Mouse (Mus musculus) forebrain, postnatal 0 days (tissue): ENCODE data around the gene Reck. TPM values are rescaled to one million over a fixed set of nuclear protein-coding genes. Genes with fewer than 3 reads are reported as not detected.

Source experiments
- ATAC-seq: fragments of 200-750 bp; cut with Nextera tagmentation; 2 replicates; pipeline ENCODE4 v1.8.0; 2017; ENCODE audit warnings: mild to moderate bottlenecking, moderate library complexity
- DNase-seq: peaks from one replicate; pipeline ENCODE4 v3.0.0-alpha.2; 2015
- H3K27ac ChIP-seq: fragments of 300-500 bp; sonication (generic); 2 replicates; pipeline ENCODE4 v1.5.1; 2014; ENCODE audit warnings: low read depth, mild to moderate bottlenecking, antibody characterized with exemption, low read length, moderate library complexity, mixed read lengths
- H3K27me3 ChIP-seq: fragments of 300-500 bp; sonication (generic); 2 replicates; pipeline ENCODE4 v1.6.1; 2014; ENCODE audit warnings: mild to moderate bottlenecking, low read length, mixed read lengths; ENCODE audit not compliant: insufficient read depth
- H3K36me3 ChIP-seq: fragments of 300-500 bp; sonication (generic); 2 replicates; pipeline ENCODE4 v1.6.1; 2014; ENCODE audit warnings: mild to moderate bottlenecking, moderate library complexity; ENCODE audit not compliant: insufficient read depth
- H3K4me1 ChIP-seq: fragments of 300-500 bp; sonication (generic); 2 replicates; pipeline ENCODE4 v1.6.1; 2014; ENCODE audit warnings: antibody characterized with exemption; ENCODE audit not compliant: insufficient read depth
- H3K4me2 ChIP-seq: fragments of 300-500 bp; sonication (generic); 2 replicates; pipeline ENCODE4 v1.6.1; 2014; ENCODE audit warnings: low read depth, mild to moderate bottlenecking, moderate library complexity
- H3K4me3 ChIP-seq: fragments of 300-500 bp; sonication (generic); 2 replicates; pipeline ENCODE4 v1.5.1; 2014; ENCODE audit warnings: low read depth, low read length, mixed read lengths
- H3K9ac ChIP-seq: fragments of 300-500 bp; sonication (generic); 2 replicates; pipeline ENCODE4 v1.6.1; 2014; ENCODE audit warnings: mild to moderate bottlenecking
- H3K9me3 ChIP-seq: fragments of 300-500 bp; sonication (generic); 2 replicates; pipeline ENCODE4 v1.6.1; 2016; ENCODE audit warnings: low read length
- CTCF ChIP-seq: sonication (generic); IDR thresholded peaks from 2 replicates; pipeline ENCODE4 v1.5.1; 2016; ENCODE audit warnings: antibody characterized with exemption, control low read depth, low read depth
- WGBS: fragments of 180-500 bp; shearing (Covaris S2); extraction: QIAGEN DNeasy Blood & Tissue Kit; methylation state at CpG from one replicate; pipeline ENCODE4 v1.1.7; 2014; 5-methylcytosine and 5-hydroxymethylcytosine counted together
- polyA plus RNA-seq: library from polyadenylated mRNA; unstranded; fragments of >200 nt; fragmentation: Nextera tagmentation; extraction: Ambion mirVana; gene quantifications from 2 replicates; pipeline ENCODE4 v1.2.1, GENCODE M21; 2015
- total RNA-seq: library from RNA; depleted of rRNA; stranded (reverse); fragments of >200 nt; gene quantifications from 2 replicates; pipeline ENCODE4 v1.2.3, GENCODE M21; 2014

The Reck gene
- total and polyA plus RNA-seq, 2 experiments from 2014 or later, result 2.8 to 6.5 TPM

DNA sequence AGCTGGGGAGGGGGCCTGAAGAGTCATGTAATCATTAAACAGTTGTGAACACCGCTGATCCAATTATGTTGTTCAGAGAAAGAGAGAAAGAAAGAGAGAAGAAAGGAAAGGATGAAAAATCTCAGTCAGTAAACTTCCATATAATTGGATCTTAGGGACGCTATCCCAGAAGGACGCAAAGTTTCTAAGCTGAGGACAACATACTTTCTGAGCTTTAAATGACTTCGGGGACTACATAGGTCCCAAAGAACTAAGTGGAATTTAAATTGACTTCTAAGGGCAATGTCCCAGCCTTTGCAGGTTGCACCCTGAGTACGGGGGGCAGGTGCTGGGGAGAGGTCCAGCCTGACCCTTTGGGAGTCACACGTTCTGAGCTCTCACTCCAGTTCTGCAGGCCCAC, 24.1 kb upstream of the Reck start, which contains the start of gene Olfr155:
Gene Olfr155 (plus strand): TSS at position 301 of the 400 bp plus-strand sequence.
- H3K4me1 ChIP-seq, result no peaks in the 10 kb centered on the region
- H3K36me3 ChIP-seq, result no peaks in the 10 kb centered on the region
- no peaks in the 10 kb centered on the region for H3K27me3 ChIP-seq
- H3K4me2 ChIP-seq, result no peak within 1 kb of the TSS
- H3K9me3 ChIP-seq, result no peaks in the 10 kb centered on the region
- H3K9ac ChIP-seq, result no peak within 1 kb of the TSS
- H3K27ac ChIP-seq, result no peak within 1 kb of the TSS
- no peak for ATAC-seq
- no peak for TF ChIP-seq CTCF
- no peak within 1 kb of the TSS for H3K4me3 ChIP-seq
- no peak for DNase-seq
- 87% methylated on average over 6 of the region's 6 CpGs for WGBS

DNA sequence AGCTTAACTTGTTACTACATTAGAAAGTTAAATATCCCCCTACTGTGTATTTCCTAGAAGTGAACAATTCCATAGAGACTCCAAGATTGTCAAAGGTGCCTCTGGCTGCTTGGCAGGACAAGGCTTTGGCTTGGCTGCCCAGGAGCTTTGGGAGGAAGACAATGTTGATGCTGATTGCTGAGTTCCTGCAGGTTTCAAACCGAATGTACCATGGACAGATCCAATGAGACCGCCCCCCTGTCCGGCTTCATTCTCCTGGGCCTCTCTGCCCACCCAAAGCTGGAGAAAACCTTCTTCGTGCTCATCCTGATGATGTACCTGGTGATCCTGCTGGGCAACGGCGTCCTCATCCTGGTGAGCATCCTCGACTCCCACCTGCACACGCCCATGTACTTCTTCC, 21.2 kb upstream of the Reck start:
- DNase-seq (no peak), ATAC-seq (no peak)
- 72% methylated on average over 8 of the region's 8 CpGs for WGBS
- Histone ChIP-seq H3K27ac (no peak overlapping the region), H3K4me1 (no peaks in the 10 kb centered on the region), H3K9ac (no peak overlapping the region), H3K27me3 (no peaks in the 10 kb centered on the region), H3K4me3 (no peak overlapping the region), H3K36me3 (no peaks in the 10 kb centered on the region), H3K4me2 (no peak overlapping the region), H3K9me3 (no peaks in the 10 kb centered on the region)
- no peak for TF ChIP-seq CTCF

DNA sequence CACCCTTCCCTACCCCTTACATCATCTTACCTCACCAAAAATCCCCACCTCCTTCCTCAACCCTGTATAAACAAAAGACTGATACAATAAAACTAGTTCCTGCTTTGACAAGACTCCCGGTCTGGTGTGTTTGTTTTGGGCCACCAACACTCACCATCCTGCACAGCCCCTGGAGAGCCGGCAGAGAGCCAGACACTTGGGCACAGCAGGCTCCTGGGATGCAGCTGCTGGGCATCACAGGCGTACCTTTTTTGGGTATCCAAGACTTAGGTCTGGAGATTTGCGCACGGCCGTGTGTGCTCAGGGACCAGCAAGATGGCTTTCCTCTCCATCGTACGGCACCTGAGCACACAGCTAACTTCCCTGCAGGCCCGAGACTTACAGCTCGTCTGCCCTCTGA, 15.4 kb upstream of the Reck start:
- no peak overlapping the region for H3K4me2 ChIP-seq
- no peak overlapping the region for H3K4me3 ChIP-seq
- no peak for DNase-seq
- no peaks in the 10 kb centered on the region for H3K36me3 ChIP-seq
- 81% methylated on average over 10 of the region's 10 CpGs for WGBS
- no peak for ATAC-seq
- H3K4me1 ChIP-seq, result no peaks in the 10 kb centered on the region
- TF ChIP-seq CTCF, result no peak
- H3K9me3 ChIP-seq, result no peaks in the 10 kb centered on the region
- H3K9ac ChIP-seq, result no peak overlapping the region
- no peak overlapping the region for H3K27ac ChIP-seq
- H3K27me3 ChIP-seq, result no peaks in the 10 kb centered on the region

DNA sequence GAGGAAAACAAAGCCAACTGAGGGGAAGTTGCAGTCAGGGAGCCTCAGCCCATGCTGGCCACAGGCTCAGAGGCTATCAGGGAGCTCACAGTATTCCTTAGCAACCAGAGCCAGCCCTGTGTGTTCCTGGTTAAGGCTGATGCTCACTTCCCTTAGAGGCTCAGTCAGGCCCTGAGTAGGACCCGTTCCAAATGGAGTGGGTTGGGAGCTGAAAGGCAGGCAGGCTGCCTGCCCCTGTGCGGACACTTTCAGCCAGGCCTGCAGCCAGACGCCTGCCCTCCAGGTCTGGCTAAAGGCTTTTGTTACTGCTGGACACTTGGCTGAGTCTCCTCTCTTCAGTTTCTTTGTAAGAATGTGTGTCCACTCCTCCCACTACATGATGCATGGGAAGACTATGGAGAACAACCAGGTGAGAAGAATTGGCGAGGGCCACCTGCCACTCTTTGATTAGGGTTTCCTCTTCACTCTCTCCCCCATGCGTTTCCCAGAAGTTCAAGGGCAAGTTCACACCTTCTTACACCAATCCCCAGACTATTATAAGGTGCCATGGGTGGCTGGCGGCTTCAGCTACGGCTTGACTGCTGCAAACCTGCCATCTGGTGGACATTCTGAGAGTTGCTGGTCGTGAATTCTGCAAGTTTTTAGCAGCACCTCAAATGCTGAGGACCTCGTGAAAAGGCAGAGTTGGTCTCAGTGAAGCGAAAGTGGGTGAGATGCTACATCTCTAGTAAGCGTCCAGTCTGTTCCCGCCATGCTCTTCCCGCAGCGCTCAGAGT, 14.4 kb upstream of the Reck start:
- H3K4me2 ChIP-seq, result no peak overlapping the region
- ATAC-seq (peak; percentile 69), DNase-seq (peak; percentile 90)
- WGBS, result 11% methylated on average over 14 of the region's 14 CpGs
- no peak overlapping the region for H3K9ac ChIP-seq
- H3K27ac ChIP-seq, result no peak overlapping the region
- peak; percentile 97 for TF ChIP-seq CTCF
- no peaks in the 10 kb centered on the region for H3K9me3 ChIP-seq
- no peaks in the 10 kb centered on the region for H3K36me3 ChIP-seq
- H3K27me3 ChIP-seq, result no peaks in the 10 kb centered on the region
- no peak overlapping the region for H3K4me3 ChIP-seq
- H3K4me1 ChIP-seq, result no peaks in the 10 kb centered on the region

GRCm38 (mm10) chr4:43863298-43863697, 12.0 kb upstream of the Reck start:
- DNase-seq, result no peak
- no peaks in the 10 kb centered on the region for H3K27me3 ChIP-seq
- TF ChIP-seq CTCF, result no peak
- H3K9ac ChIP-seq, result no peak overlapping the region
- H3K4me2 ChIP-seq, result no peak overlapping the region
- ATAC-seq, result no peak
- no peak overlapping the region for H3K27ac ChIP-seq
- no peak overlapping the region for H3K4me3 ChIP-seq
- no peaks in the 10 kb centered on the region for H3K4me1 ChIP-seq
- no peaks in the 10 kb centered on the region for H3K36me3 ChIP-seq
- 64% methylated on average over 4 of the region's 4 CpGs for WGBS
- no peaks in the 10 kb centered on the region for H3K9me3 ChIP-seq

DNA sequence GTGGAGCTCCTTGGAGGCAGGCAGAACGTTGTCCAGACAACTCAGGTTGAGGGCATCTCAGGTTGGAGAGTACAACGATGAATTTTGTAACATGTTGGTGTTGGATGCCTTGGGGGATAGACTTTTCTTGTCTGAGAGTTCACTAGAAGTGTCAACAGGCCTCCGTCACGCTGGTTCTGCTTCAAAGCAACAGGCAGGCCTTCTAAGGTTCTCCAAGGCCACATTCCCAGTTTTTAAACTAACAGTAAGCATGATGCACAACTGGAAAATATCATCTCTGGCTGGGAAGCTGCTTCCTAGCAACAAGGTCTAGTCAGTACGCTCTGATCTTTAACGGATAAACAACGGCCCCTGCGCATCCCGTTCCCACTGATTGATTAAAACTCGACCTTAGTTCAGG, 5.5 kb upstream of the Reck start:
- Histone ChIP-seq H3K36me3 (no peaks in the 10 kb centered on the region), H3K9ac (no peak overlapping the region), H3K27ac (no peak overlapping the region), H3K9me3 (0 out of 2 replicates have a peak, but pooled peaks cover 7% of the 10 kb centered on the region), H3K4me2 (no peak overlapping the region), H3K4me1 (no peaks in the 10 kb centered on the region), H3K4me3 (no peak overlapping the region), H3K27me3 (no peaks in the 10 kb centered on the region)
- ATAC-seq (no peak), DNase-seq (no peak)
- TF ChIP-seq CTCF, result no peak
- WGBS, result 92% methylated on average over 10 of the region's 10 CpGs

DNA sequence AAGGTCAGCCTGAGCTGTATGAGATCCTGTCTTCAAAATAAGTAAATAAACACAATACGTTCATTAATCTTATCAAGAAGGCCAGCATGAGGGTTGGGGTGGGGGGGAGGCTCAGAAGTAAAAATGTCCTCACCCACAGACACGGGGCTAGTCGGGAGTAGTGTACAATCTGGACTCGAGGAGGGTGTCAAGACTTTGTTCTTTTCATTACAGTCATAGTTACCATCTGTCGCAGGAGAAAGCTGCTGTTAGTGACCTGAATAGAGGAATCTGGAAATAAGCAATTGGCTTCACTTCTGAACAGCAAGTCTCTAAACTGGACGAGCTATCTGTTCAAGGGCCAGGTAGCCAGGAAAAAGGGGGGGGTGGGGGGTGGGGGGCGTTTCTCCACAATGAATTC, 829 bp upstream of the Reck start:
- DNase-seq (no peak), ATAC-seq (no peak)
- Histone ChIP-seq H3K27me3 (no peaks in the 10 kb centered on the region), H3K4me1 (no peaks in the 10 kb centered on the region), H3K9ac (no peak overlapping the region), H3K4me3 (no peak overlapping the region), H3K4me2 (peak overlapping the region; percentile 98), H3K9me3 (no peaks in the 10 kb centered on the region), H3K27ac (no peak overlapping the region), H3K36me3 (no peaks in the 10 kb centered on the region)
- WGBS, result 28% methylated on average over 7 of the region's 7 CpGs
- TF ChIP-seq CTCF, result no peak
